Mouse (Mus musculus): ENCODE measurements around the gene Il23a.

DNA sequence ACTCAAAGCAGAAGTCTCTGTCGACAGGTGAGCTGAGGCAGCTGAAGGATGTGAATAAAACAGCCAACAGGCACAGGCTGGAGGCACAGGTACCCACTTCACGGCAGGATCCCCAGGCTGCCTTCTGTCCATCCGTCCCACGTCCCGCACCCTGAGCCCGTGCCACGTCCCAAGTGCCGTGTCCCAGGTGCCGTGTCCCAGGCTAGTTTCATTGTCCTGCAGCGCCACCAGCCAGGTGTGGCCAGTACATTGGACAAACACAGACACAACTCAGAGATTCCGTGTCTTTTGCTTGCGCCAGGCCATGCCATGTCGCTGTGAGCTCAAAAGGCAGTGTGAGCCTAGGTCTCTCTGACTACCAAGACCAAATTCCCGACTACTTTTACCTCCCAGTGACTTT, 16.9 kb downstream of the Il23a start:
- TF ChIP-seq CTCF (IDR thresholded peaks at IDR 0.05; ENCODE audit: insufficient read depth, low read depth, low read length) (no peak), POLR2A (IDR thresholded peaks at IDR 0.05; ENCODE audit: insufficient read depth, low read depth, low read length) (no peak)
